Mouse (Mus musculus) MEL (cell line): ENCODE measurements around the gene Clcn6.

Experiments used
- CTCF ChIP-seq, 3 experiments: IDR thresholded peaks in 2 of 3; conservative IDR thresholded peaks in 1 of 3; 2 replicates each; pipeline ENCODE4 v1.5.1; 2011 to 2012; ENCODE audit warnings: low read length in 3 of 3, low read depth in 2 of 3, mild to moderate bottlenecking in 2 of 3, improper control_type of control experiment in 1 of 3, inconsistent platforms in 1 of 3, mixed read lengths in 1 of 3, moderate library complexity in 1 of 3; ENCODE audit not compliant: control insufficient read depth in 1 of 3, insufficient read depth in 1 of 3, poor library complexity in 1 of 3, severe bottlenecking in 1 of 3
- EP300 ChIP-seq, 2 experiments: IDR thresholded peaks; 2 replicates each; pipeline ENCODE4 v1.6.1; 2011; ENCODE audit warnings: improper control_type of control experiment in 2 of 2, low read length in 2 of 2, low read depth in 1 of 2, mild to moderate bottlenecking in 1 of 2
- JUND ChIP-seq: IDR thresholded peaks from 2 replicates; pipeline ENCODE4 v1.6.1; 2011; ENCODE audit warnings: low read depth, mild to moderate bottlenecking, improper control_type of control experiment, low read length
- KAT2A ChIP-seq: conservative IDR thresholded peaks from 2 replicates; pipeline ENCODE4 v1.6.1; 2012; ENCODE audit warnings: low read depth, low read length, improper control_type of control experiment, inconsistent platforms
- NRF1 ChIP-seq: IDR thresholded peaks from 2 replicates; pipeline ENCODE4 v1.6.1; 2014; ENCODE audit warnings: low read depth, mild to moderate bottlenecking, inconsistent platforms, low read length, improper control_type of control experiment, moderate library complexity; ENCODE audit not compliant: poor library complexity, insufficient read depth, severe bottlenecking
- POLR2A ChIP-seq, 2 experiments: IDR thresholded peaks; 2 replicates each; pipeline ENCODE4 v1.6.1; 2011 to 2012; ENCODE audit warnings: low read length in 2 of 2, mild to moderate bottlenecking in 2 of 2, control low read depth in 1 of 2, improper control_type of control experiment in 1 of 2, low read depth in 1 of 2, moderate library complexity in 1 of 2; ENCODE audit not compliant: control insufficient read depth in 1 of 2, insufficient read depth in 1 of 2, poor library complexity in 1 of 2
- POLR2AphosphoS5 ChIP-seq: IDR thresholded peaks from 2 replicates; pipeline ENCODE4 v1.6.1; 2012; ENCODE audit warnings: low read depth, borderline replicate concordance, mild to moderate bottlenecking, inconsistent platforms, low read length, moderate library complexity, mixed read lengths
- RAD21 ChIP-seq: IDR thresholded peaks from 2 replicates; pipeline ENCODE4 v1.6.1; 2011; ENCODE audit warnings: mild to moderate bottlenecking, low read depth, low read length, improper control_type of control experiment
- ZMIZ1 ChIP-seq: IDR thresholded peaks from 2 replicates; pipeline ENCODE4 v1.6.1; 2012; ENCODE audit warnings: low read depth, mild to moderate bottlenecking, inconsistent platforms, low read length, improper control_type of control experiment, moderate library complexity

- no peak for TF ChIP-seq JUND
- no peak for TF ChIP-seq KAT2A
- TF ChIP-seq POLR2A (IDR thresholded peaks at IDR 0.05; ENCODE audit: control insufficient read depth in 1 of 2, insufficient read depth in 1 of 2, low read depth in 1 of 2, low read length in 2 of 2, poor library complexity in 1 of 2) = no peak
- TF ChIP-seq RAD21 = no peak
- TF ChIP-seq POLR2AphosphoS5 = no peak
- no peak for TF ChIP-seq ZMIZ1
- no peak for TF ChIP-seq CTCF (IDR thresholded peaks at IDR 0.05 in 2 of 3, conservative IDR thresholded peaks at IDR 0.05 in 1 of 3; ENCODE audit: control insufficient read depth in 1 of 3, insufficient read depth in 1 of 3, low read depth in 2 of 3, low read length in 3 of 3, poor library complexity in 1 of 3, severe bottlenecking in 1 of 3)
- no peak for TF ChIP-seq EP300 (IDR thresholded peaks at IDR 0.05; ENCODE audit: low read depth in 1 of 2, low read length in 2 of 2)
- no peak for TF ChIP-seq NRF1
Measured at GRCm38 (mm10) chr4:148016981-148017380, 21.6 kb downstream of the Clcn6 start.
